ENCODE assay signal across 10 mouse cellular contexts in the genomic region with DNA sequence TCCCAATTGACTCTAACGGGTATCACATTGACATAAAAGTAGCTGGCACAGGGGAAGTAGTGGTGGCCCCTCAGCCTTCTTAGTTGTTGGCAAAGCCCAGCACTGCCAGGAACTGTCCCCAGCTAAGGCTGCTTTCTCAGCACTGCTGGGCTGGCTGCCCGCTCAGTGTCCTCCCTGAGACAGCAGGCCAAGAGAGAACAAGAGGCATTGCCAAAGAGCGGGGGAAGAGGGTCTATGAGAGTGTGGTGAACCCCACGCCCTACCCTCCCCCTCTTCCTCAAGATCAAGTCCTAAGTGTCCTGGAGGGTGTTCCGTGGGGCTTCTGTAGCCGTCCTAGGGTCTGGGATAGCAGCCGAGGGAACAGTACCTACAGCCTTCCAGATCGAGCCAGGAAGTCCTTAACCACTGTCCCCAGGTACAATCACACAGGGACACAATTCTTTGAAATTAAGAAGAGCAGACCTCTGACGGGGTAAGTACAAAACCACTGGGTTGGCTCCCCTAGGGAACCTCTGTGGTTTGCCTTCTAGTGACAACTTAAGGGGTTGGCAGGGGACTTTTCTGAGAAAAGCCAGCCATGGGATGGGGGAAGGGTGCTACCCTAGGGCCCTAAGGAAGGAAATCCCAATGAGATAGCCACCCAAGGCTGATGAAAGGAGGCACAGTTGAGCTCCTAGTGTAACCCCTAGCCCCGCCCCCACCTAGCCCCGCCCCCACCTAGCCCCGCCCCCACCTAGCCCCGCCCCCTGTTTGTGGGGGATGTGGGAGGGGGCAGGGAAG. TPM values are rescaled to one million over a fixed set of nuclear protein-coding genes. Genes with fewer than 3 reads are reported as not detected.
DNase-seq lines count a peak whose midpoint lies in the region; ATAC-seq and TF ChIP-seq lines count a peak whose summit lies in the region.
"Had no signal": no experiment of that assay in that cellular context is flagged by ENCODE, and none has a peak within 500 bp of the region (broad histone marks: within the 10 kb centered on the region; RNA-seq: fewer than 3 reads in every experiment).

No protein-coding gene starts in this region.

- H3K9ac ChIP-seq in liver, embryonic 14.5 days (replicated peaks): no peak overlapping the region
- H3K9ac ChIP-seq in kidney, embryonic 14.5 days (ENCODE audit: low read depth, low read length): no peak overlapping the region

- no peaks in the 10 kb centered on the region for H3K27me3 ChIP-seq in megakaryocyte, embryonic 14.5 days (replicated peaks)
- H3K27me3 ChIP-seq in liver, embryonic 14.5 days (ENCODE audit: control insufficient read depth, insufficient read depth, low read length): no peaks in the 10 kb centered on the region
- no peaks in the 10 kb centered on the region for H3K27me3 ChIP-seq in kidney, embryonic 14.5 days (ENCODE audit: control insufficient read depth, insufficient read depth, low read length)

- no peak overlapping the region for H3K4me3 ChIP-seq in gastrocnemius, adult 2 months
- peak overlapping the region; percentile 86 for H3K4me3 ChIP-seq in megakaryocyte, embryonic 14.5 days (replicated peaks)
- H3K4me3 ChIP-seq in liver, embryonic 14.5 days (ENCODE audit: insufficient read depth in 1 of 2, low read depth in 2 of 2, low read length in 2 of 2): no peak overlapping the region
- H3K4me3 ChIP-seq in kidney, embryonic 14.5 days (ENCODE audit: low read length): no peak overlapping the region
- H3K4me3 ChIP-seq: erythroblast, embryonic 14.5 days had no signal

- WGBS in liver, embryonic 14.5 days (ENCODE audit: insufficient replicate concordance): 12% methylated on average over 13 of the region's 13 CpGs
- 68% methylated on average over 13 of the region's 13 CpGs for WGBS in kidney, embryonic 14.5 days

- ATAC-seq in megakaryocyte, adult 5-6 weeks (ENCODE audit: poor library complexity, severe bottlenecking): no peak
- peak; percentile 45; the same call in 1 of the 2 replicates for ATAC-seq in liver, embryonic 14.5 days (ENCODE audit: insufficient read depth)
- no peak for ATAC-seq in kidney, embryonic 14.5 days (ENCODE audit: low FRiP score, low TSS enrichment)

- peak; percentile 57 for DNase-seq in gastrocnemius, adult 2 months
- no peak for DNase-seq in gastrocnemius, postnatal 25 days
- peak; percentile 18 for DNase-seq in adipocyte (ENCODE audit: low spot score)
- DNase-seq in liver, embryonic 14.5 days (ENCODE audit: low read depth in 3 of 3, low spot score in 3 of 3): peak in 1 of 3 experiments; percentile 28
- DNase-seq in embryo, embryonic 9.5 days (ENCODE audit: extremely low spot score): no peak

- peaks cover 100% of the 10 kb centered on the region for H3K4me1 ChIP-seq in megakaryocyte, embryonic 14.5 days
- peaks cover 0 to 11% of the 10 kb centered on the region in 2 experiments; a peak in 2 of 4 replicates for H3K4me1 ChIP-seq in liver, embryonic 14.5 days (replicated peaks; ENCODE audit: control insufficient read depth in 2 of 2, insufficient read depth in 2 of 2, low read length in 1 of 2)
- H3K4me1 ChIP-seq in kidney, embryonic 14.5 days (ENCODE audit: control insufficient read depth, insufficient read depth, low read length): 0 out of 2 replicates have a peak, but pooled peaks cover 3% of the 10 kb centered on the region

- intact Hi-C loops in gastrocnemius, adult 2 months (cut with DNase I): no loop called here

- TF ChIP-seq CTCF in gastrocnemius, adult 2 months (IDR thresholded peaks at IDR 0.05): no peak
- TF ChIP-seq CTCF in liver, embryonic 14.5 days (IDR thresholded peaks at IDR 0.05; ENCODE audit: low read depth): no peak

- no peaks in the 10 kb centered on the region for H3K9me3 ChIP-seq in megakaryocyte, embryonic 14.5 days
- H3K9me3 ChIP-seq in liver, embryonic 14.5 days (ENCODE audit: control insufficient read depth, low read length): no peaks in the 10 kb centered on the region
- no peaks in the 10 kb centered on the region for H3K9me3 ChIP-seq in kidney, embryonic 14.5 days (ENCODE audit: control insufficient read depth, low read length)

- no peak for TF ChIP-seq EP300 in liver, embryonic 14.5 days (IDR thresholded peaks at IDR 0.05; ENCODE audit: low read depth)

- H3K4me2 ChIP-seq in liver, embryonic 14.5 days (ENCODE audit: low read depth): no peak overlapping the region
- no peak overlapping the region for H3K4me2 ChIP-seq in kidney, embryonic 14.5 days (replicated peaks; ENCODE audit: low read depth, low read length)

- H3K27ac ChIP-seq in gastrocnemius, adult 2 months: peak overlapping the region; percentile 44
- H3K27ac ChIP-seq in liver, embryonic 14.5 days: no peak overlapping the region
- H3K27ac ChIP-seq in kidney, embryonic 14.5 days (ENCODE audit: low read depth, low read length): no peak overlapping the region

- peaks cover 87% of the 10 kb centered on the region for H3K36me3 ChIP-seq in megakaryocyte, embryonic 14.5 days (replicated peaks; ENCODE audit: low read length)
- no peaks in the 10 kb centered on the region for H3K36me3 ChIP-seq in liver, embryonic 14.5 days (replicated peaks; ENCODE audit: control insufficient read depth, insufficient read depth, low read depth)
- no peaks in the 10 kb centered on the region; the same call in 1 of the 2 replicates for H3K36me3 ChIP-seq in kidney, embryonic 14.5 days (ENCODE audit: control insufficient read depth, insufficient read depth, low read length)

RNA-seq across cellular contexts. Expression of gene Vash1, which starts 8.2 kb away (rescaled TPM):
- 1 to 10 TPM; 4.0 to 6.9 TPM for total RNA-seq in gastrocnemius, adult 2 months (2021)
- 10 to 100 TPM; 10.3 to 11.8 TPM for total RNA-seq in gastrocnemius, postnatal 25 days (2021)
- polyA plus RNA-seq in megakaryocyte, embryonic 14.5 days (2012; ENCODE audit: insufficient read depth, low replicate concordance): 52.4 and 71.7 TPM in 2 replicates
- total RNA-seq in megakaryocyte, adult 5-6 weeks (2015): not detected in 2 replicates
- 0.16 TPM in 1 of 2 replicates, not detected in the other for total RNA-seq in megakaryocyte, adult 5-6 weeks (2017)
- polyA plus RNA-seq in liver, embryonic 14.5 days (2012; rRNA removed): 0.58 and 0.65 TPM in 2 replicates
- 0.56 and 0.61 TPM in 2 replicates for polyA plus RNA-seq in liver, embryonic 14.5 days (2014; fragmentation: Nextera tagmentation; extraction: Ambion mirVana)
- 8.4 and 9.6 TPM in 2 replicates for polyA plus RNA-seq in kidney, embryonic 14.5 days (2014; fragmentation: Nextera tagmentation; extraction: Ambion mirVana)
- polyA plus RNA-seq: erythroblast, embryonic 14.5 days had no signal

RNA-seq across cellular contexts. Expression of gene Angel1, which starts 39.5 kb away (rescaled TPM):
- 1 to 10 TPM; 3.9 to 4.8 TPM for total RNA-seq in gastrocnemius, adult 2 months (2021)
- total RNA-seq in gastrocnemius, postnatal 25 days (2021): 1 to 10 TPM; 3.3 to 3.8 TPM
- 1.2 and 3.2 TPM in 2 replicates for polyA plus RNA-seq in megakaryocyte, embryonic 14.5 days (2012; ENCODE audit: insufficient read depth, low replicate concordance)
- total RNA-seq in megakaryocyte, adult 5-6 weeks (2015): 0.22 and 1.1 TPM in 2 replicates
- 0.37 and 0.66 TPM in 2 replicates for total RNA-seq in megakaryocyte, adult 5-6 weeks (2017)
- polyA plus RNA-seq in liver, embryonic 14.5 days (2012; rRNA removed): 0.56 and 0.60 TPM in 2 replicates
- 0.68 and 1.1 TPM in 2 replicates for polyA plus RNA-seq in liver, embryonic 14.5 days (2014; fragmentation: Nextera tagmentation; extraction: Ambion mirVana)
- polyA plus RNA-seq in kidney, embryonic 14.5 days (2014; fragmentation: Nextera tagmentation; extraction: Ambion mirVana): 7.9 and 10.2 TPM in 2 replicates

RNA-seq across cellular contexts. Expression of gene Lrrc74a, which starts 47.4 kb away (rescaled TPM):
- not detected for total RNA-seq in gastrocnemius, adult 2 months (2021)
- total RNA-seq in gastrocnemius, postnatal 25 days (2021): not detected
- polyA plus RNA-seq in megakaryocyte, embryonic 14.5 days (2012; ENCODE audit: insufficient read depth, low replicate concordance): not detected in 2 replicates
- total RNA-seq in megakaryocyte, adult 5-6 weeks (2015): not detected in 2 replicates
- not detected in 2 replicates for total RNA-seq in megakaryocyte, adult 5-6 weeks (2017)
- polyA plus RNA-seq in liver, embryonic 14.5 days (2012; rRNA removed): not detected in 2 replicates
- polyA plus RNA-seq in liver, embryonic 14.5 days (2014; fragmentation: Nextera tagmentation; extraction: Ambion mirVana): not detected in 2 replicates
- not detected in 2 replicates for polyA plus RNA-seq in kidney, embryonic 14.5 days (2014; fragmentation: Nextera tagmentation; extraction: Ambion mirVana)
- polyA plus RNA-seq: erythroblast, embryonic 14.5 days; neural tube, embryonic 14.5 days had no signal

Comparison
In these comparisons a context has a peak if more than half of its experiments do, and no peak if none do; other contexts are left out.
1. DNase-seq: peak in gastrocnemius, adult 2 months (single experiment) and adipocyte (single experiment); none in gastrocnemius, postnatal 25 days (single experiment) and embryo, embryonic 9.5 days (single experiment).
2. RNA of gene Vash1, which starts 8.2 kb away (total RNA-seq): 10.3 to 11.8 TPM in gastrocnemius, postnatal 25 days and 4.0 to 6.9 TPM in gastrocnemius, adult 2 months; 0.16 TPM in megakaryocyte, adult 5-6 weeks; every median in the first group is over 4 times any median in the second.